Mouse (Mus musculus): ENCODE measurements at regions not wholly inside any gene's neighbourhood (a gene's known extent, or its start where the extent isn't known, plus 50 kb on each side); places are given as distances from the start of the nearest gene placed in this dataset.

GRCm38 (mm10) chr12:118784643-118785042, 61.5 kb upstream of the Sp8 start:
- Histone ChIP-seq H3K36me3 (ENCODE audit: control insufficient read depth, insufficient read depth) (no peaks in the 10 kb centered on the region), H3K9me3 (replicated peaks; ENCODE audit: control insufficient read depth, low read length) (no peaks in the 10 kb centered on the region), H3K9ac (ENCODE audit: low read depth, low read length) (no peak overlapping the region), H3K4me2 (ENCODE audit: low read depth, low read length) (no peak overlapping the region), H3K27me3 (ENCODE audit: control insufficient read depth, insufficient read depth, low read depth, low read length) (no peaks in the 10 kb centered on the region), H3K27ac (ENCODE audit: low read length) (no peak overlapping the region), H3K4me1 (ENCODE audit: control insufficient read depth, low read depth, low read length) (no peaks in the 10 kb centered on the region), H3K4me3 (ENCODE audit: low read depth, low read length) (no peak overlapping the region)
- WGBS (ENCODE audit: insufficient replicate concordance), result 55% methylated on average over 1 of the region's 1 CpGs
- ATAC-seq (ENCODE audit: low read depth), result no peak

- Histone ChIP-seq H3K27me3 (ENCODE audit: control insufficient read depth, insufficient read depth, low read depth, low read length) (no peaks in the 10 kb centered on the region), H3K4me1 (ENCODE audit: control insufficient read depth, low read depth, low read length) (no peaks in the 10 kb centered on the region), H3K36me3 (ENCODE audit: control insufficient read depth, insufficient read depth) (no peaks in the 10 kb centered on the region), H3K4me3 (ENCODE audit: low read depth, low read length) (no peak overlapping the region), H3K4me2 (ENCODE audit: low read depth, low read length) (no peak overlapping the region), H3K27ac (ENCODE audit: low read length) (no peak overlapping the region), H3K9me3 (replicated peaks; ENCODE audit: control insufficient read depth, low read length) (no peaks in the 10 kb centered on the region), H3K9ac (ENCODE audit: low read depth, low read length) (no peak overlapping the region)
- 50% methylated on average over 3 of the region's 3 CpGs for WGBS (ENCODE audit: insufficient replicate concordance)
- no peak for ATAC-seq (ENCODE audit: low read depth)
Observed at GRCm38 (mm10) chr12:118781978-118782377, 64.2 kb upstream of the Sp8 start.

- Histone ChIP-seq H3K4me3 (ENCODE audit: low read depth, low read length) (no peak overlapping the region), H3K9ac (ENCODE audit: low read depth, low read length) (no peak overlapping the region), H3K27ac (ENCODE audit: low read length) (no peak overlapping the region), H3K4me1 (ENCODE audit: control insufficient read depth, low read depth, low read length) (no peaks in the 10 kb centered on the region), H3K27me3 (ENCODE audit: control insufficient read depth, insufficient read depth, low read depth, low read length) (no peaks in the 10 kb centered on the region), H3K36me3 (ENCODE audit: control insufficient read depth, insufficient read depth) (no peaks in the 10 kb centered on the region), H3K4me2 (ENCODE audit: low read depth, low read length) (no peak overlapping the region), H3K9me3 (replicated peaks; ENCODE audit: control insufficient read depth, low read length) (no peaks in the 10 kb centered on the region)
- 26% methylated on average over 1 of the region's 1 CpGs for WGBS (ENCODE audit: insufficient replicate concordance)
- no peak for ATAC-seq (ENCODE audit: low read depth)
Observed at GRCm38 (mm10) chr12:118775463-118776064, 70.6 kb upstream of the Sp8 start.

DNA sequence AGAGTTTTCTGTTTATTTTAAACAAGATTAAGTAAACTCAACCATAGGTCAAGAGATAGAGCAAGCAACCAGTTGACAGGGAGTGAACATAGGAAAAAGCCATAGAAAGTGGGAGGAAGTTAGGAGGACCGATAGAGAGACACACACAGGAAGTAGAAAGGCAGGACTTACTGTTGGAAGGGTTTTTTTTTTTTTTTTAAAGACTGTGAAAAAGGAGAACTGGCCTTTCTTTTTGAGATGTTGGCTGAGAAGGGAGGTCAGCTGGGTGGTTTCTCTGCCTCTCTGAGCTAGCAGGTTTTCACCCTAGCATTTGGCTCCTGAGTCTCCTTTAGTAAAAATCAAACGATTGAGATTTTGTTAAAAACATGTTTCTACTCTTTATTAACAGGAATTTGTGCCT, 73.3 kb upstream of the Sp8 start:
- Histone ChIP-seq H3K9ac (ENCODE audit: low read depth, low read length) (no peak overlapping the region), H3K27me3 (ENCODE audit: control insufficient read depth, insufficient read depth, low read depth, low read length) (no peaks in the 10 kb centered on the region), H3K4me2 (ENCODE audit: low read depth, low read length) (no peak overlapping the region), H3K9me3 (replicated peaks; ENCODE audit: control insufficient read depth, low read length) (no peaks in the 10 kb centered on the region), H3K4me3 (ENCODE audit: low read depth, low read length) (no peak overlapping the region), H3K4me1 (ENCODE audit: control insufficient read depth, low read depth, low read length) (no peaks in the 10 kb centered on the region), H3K27ac (ENCODE audit: low read length) (no peak overlapping the region), H3K36me3 (ENCODE audit: control insufficient read depth, insufficient read depth) (no peaks in the 10 kb centered on the region)
- WGBS (ENCODE audit: insufficient replicate concordance), result 23% methylated on average over 2 of the region's 2 CpGs
- no peak for ATAC-seq (ENCODE audit: low read depth)

- H3K27me3 ChIP-seq (ENCODE audit: control insufficient read depth, insufficient read depth, low read depth, low read length), result no peaks in the 10 kb centered on the region
- no peak overlapping the region for H3K9ac ChIP-seq (ENCODE audit: low read depth, low read length)
- H3K9me3 ChIP-seq (replicated peaks; ENCODE audit: control insufficient read depth, low read length), result no peaks in the 10 kb centered on the region
- H3K4me2 ChIP-seq (ENCODE audit: low read depth, low read length), result no peak overlapping the region
- H3K4me3 ChIP-seq (ENCODE audit: low read depth, low read length), result no peak overlapping the region
- H3K36me3 ChIP-seq (ENCODE audit: control insufficient read depth, insufficient read depth), result no peaks in the 10 kb centered on the region
- 53% methylated on average over 1 of the region's 1 CpGs for WGBS (ENCODE audit: insufficient replicate concordance)
- H3K4me1 ChIP-seq (ENCODE audit: control insufficient read depth, low read depth, low read length), result no peaks in the 10 kb centered on the region
- no peak for ATAC-seq (ENCODE audit: low read depth)
- H3K27ac ChIP-seq (ENCODE audit: low read length), result no peak overlapping the region
Observed at GRCm38 (mm10) chr12:118766472-118766871, 79.7 kb upstream of the Sp8 start.

- WGBS (ENCODE audit: insufficient replicate concordance), result 37% methylated on average over 2 of the region's 2 CpGs
- H3K4me1 ChIP-seq (ENCODE audit: control insufficient read depth, low read depth, low read length), result no peaks in the 10 kb centered on the region
- no peaks in the 10 kb centered on the region for H3K36me3 ChIP-seq (ENCODE audit: control insufficient read depth, insufficient read depth)
- no peak overlapping the region for H3K9ac ChIP-seq (ENCODE audit: low read depth, low read length)
- no peak overlapping the region for H3K4me3 ChIP-seq (ENCODE audit: low read depth, low read length)
- no peak for ATAC-seq (ENCODE audit: low read depth)
- no peak overlapping the region for H3K4me2 ChIP-seq (ENCODE audit: low read depth, low read length)
- no peaks in the 10 kb centered on the region for H3K27me3 ChIP-seq (ENCODE audit: control insufficient read depth, insufficient read depth, low read depth, low read length)
- H3K9me3 ChIP-seq (replicated peaks; ENCODE audit: control insufficient read depth, low read length), result no peaks in the 10 kb centered on the region
- no peak overlapping the region for H3K27ac ChIP-seq (ENCODE audit: low read length)
Observed at GRCm38 (mm10) chr12:118754076-118754475, 92.1 kb upstream of the Sp8 start.

GRCm38 (mm10) chr12:118739103-118739502, 107.0 kb upstream of the Sp8 start:
- H3K27ac ChIP-seq (ENCODE audit: low read length), result no peak overlapping the region
- no peak for ATAC-seq (ENCODE audit: low read depth)
- WGBS (ENCODE audit: insufficient replicate concordance), result 46% methylated on average over 4 of the region's 4 CpGs
- H3K36me3 ChIP-seq (ENCODE audit: control insufficient read depth, insufficient read depth), result no peaks in the 10 kb centered on the region
- no peak overlapping the region for H3K4me3 ChIP-seq (ENCODE audit: low read depth, low read length)
- no peak overlapping the region for H3K4me2 ChIP-seq (ENCODE audit: low read depth, low read length)
- no peaks in the 10 kb centered on the region for H3K4me1 ChIP-seq (ENCODE audit: control insufficient read depth, low read depth, low read length)
- H3K9ac ChIP-seq (ENCODE audit: low read depth, low read length), result no peak overlapping the region
- H3K9me3 ChIP-seq (replicated peaks; ENCODE audit: control insufficient read depth, low read length), result no peaks in the 10 kb centered on the region
- no peaks in the 10 kb centered on the region for H3K27me3 ChIP-seq (ENCODE audit: control insufficient read depth, insufficient read depth, low read depth, low read length)

DNA sequence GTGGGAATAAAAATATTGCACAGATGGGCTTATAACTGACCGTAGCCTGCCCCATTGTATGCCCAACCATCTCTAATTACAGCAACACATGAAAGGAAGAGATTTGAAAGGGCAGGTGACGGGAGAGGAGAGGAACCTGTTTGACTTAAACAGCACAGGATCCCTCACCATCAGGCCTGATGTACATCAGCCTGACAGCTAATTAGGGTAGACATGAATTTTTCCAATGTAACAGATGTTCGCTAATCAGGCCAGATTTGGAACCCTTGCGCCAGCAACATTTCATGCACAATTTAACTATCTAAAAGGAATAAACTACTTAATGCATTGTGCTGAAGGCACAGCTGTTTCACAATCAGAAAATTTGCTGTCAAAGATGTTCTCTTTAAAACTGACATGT, 120.2 kb upstream of the Sp8 start:
- Histone ChIP-seq H3K9ac (ENCODE audit: low read depth, low read length) (no peak overlapping the region), H3K36me3 (ENCODE audit: control insufficient read depth, insufficient read depth) (no peaks in the 10 kb centered on the region), H3K27ac (ENCODE audit: low read length) (no peak overlapping the region), H3K9me3 (replicated peaks; ENCODE audit: control insufficient read depth, low read length) (no peaks in the 10 kb centered on the region), H3K4me1 (ENCODE audit: control insufficient read depth, low read depth, low read length) (no peaks in the 10 kb centered on the region), H3K4me3 (ENCODE audit: low read depth, low read length) (no peak overlapping the region), H3K27me3 (ENCODE audit: control insufficient read depth, insufficient read depth, low read depth, low read length) (no peaks in the 10 kb centered on the region), H3K4me2 (ENCODE audit: low read depth, low read length) (no peak overlapping the region)
- 64% methylated on average over 4 of the region's 4 CpGs for WGBS (ENCODE audit: insufficient replicate concordance)
- no peak for ATAC-seq (ENCODE audit: low read depth)

DNA sequence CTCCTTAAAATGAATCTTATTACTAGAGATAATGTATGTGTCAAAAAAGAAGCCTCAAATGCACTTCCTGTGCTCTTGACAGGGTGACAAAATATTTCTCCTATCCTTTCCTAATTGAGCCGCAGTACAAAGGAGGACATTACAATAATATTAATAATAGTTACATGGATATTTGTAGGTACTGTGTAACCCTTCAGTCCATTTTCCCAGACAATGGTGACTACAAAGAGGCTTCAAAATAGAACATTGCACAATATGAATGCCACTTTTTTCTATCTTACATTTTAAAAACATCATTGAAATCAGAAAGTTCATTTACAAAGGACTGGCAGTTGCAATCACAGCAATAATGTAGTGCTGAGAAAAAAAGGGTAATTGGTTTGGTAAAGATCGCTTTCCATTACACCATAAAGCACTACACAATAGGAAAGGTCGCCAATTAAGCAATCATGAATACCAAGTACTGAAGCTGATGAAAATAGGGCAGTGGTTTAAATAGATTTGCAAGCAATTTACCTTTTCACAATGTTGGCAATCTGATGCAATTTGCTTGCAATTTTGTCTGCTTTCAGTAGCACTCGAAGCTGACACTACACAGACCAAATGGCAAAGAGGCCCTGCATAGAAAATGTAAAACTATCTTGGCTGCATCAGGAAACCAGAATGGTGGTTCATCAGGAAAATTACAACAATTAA, 126.1 kb upstream of the Sp8 start:
- Histone ChIP-seq H3K36me3 (ENCODE audit: control insufficient read depth, insufficient read depth) (no peaks in the 10 kb centered on the region), H3K27ac (ENCODE audit: low read length) (no peak overlapping the region), H3K4me3 (ENCODE audit: low read depth, low read length) (no peak overlapping the region), H3K9ac (ENCODE audit: low read depth, low read length) (no peak overlapping the region), H3K4me1 (ENCODE audit: control insufficient read depth, low read depth, low read length) (no peaks in the 10 kb centered on the region), H3K27me3 (ENCODE audit: control insufficient read depth, insufficient read depth, low read depth, low read length) (no peaks in the 10 kb centered on the region), H3K9me3 (replicated peaks; ENCODE audit: control insufficient read depth, low read length) (no peaks in the 10 kb centered on the region), H3K4me2 (ENCODE audit: low read depth, low read length) (no peak overlapping the region)
- no peak for ATAC-seq (ENCODE audit: low read depth)
- WGBS (ENCODE audit: insufficient replicate concordance), result 45% methylated on average over 4 of the region's 4 CpGs
